Mouse (Mus musculus) megakaryocyte, embryonic 14.5 days (primary cell): ENCODE measurements at regions not wholly inside any gene's neighbourhood (a gene's known extent, or its start where the extent isn't known, plus 50 kb on each side); places are given as distances from the start of the nearest gene placed in this dataset.

Experiments used
- FLI1 ChIP-seq: IDR thresholded peaks from 2 replicates; pipeline ENCODE4 v1.6.1; 2012; ENCODE audit warnings: low read length, inconsistent platforms, mixed read lengths
- GATA1 ChIP-seq: IDR thresholded peaks from 3 replicates; pipeline ENCODE4 v1.6.1; 2012; ENCODE audit warnings: mixed read lengths, low read length, inconsistent platforms, borderline replicate concordance

DNA sequence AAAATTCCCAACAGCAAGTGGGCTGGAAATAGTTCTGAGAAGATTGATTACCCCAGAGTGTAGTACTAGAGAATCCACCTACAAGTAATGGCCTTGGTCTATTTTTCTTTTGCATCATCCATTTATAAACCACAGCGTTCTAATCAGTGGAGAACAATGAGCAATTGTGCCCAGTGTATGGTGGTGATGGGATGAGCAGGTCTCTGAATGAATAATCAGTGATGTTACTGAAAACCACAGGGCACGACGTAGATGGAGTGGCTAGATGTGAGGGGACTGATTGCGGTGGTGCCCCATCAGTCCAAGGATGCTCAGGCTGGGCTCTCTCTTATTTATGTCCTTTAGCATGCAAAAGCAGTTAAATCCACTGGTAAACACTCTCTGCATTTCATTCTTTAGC lies 1353.3 kb upstream of the Cdh8 start:
- no peak for TF ChIP-seq GATA1
- no peak for TF ChIP-seq FLI1
